Mouse (Mus musculus): ENCODE data around the gene Hist1h1a. TPM values are rescaled to one million over a fixed set of nuclear protein-coding genes. Genes with fewer than 3 reads are reported as not detected.
A peak's percentile ranks its signal among the peaks of the same experiment; 100 is the strongest.

The Hist1h1a gene
- polyA plus RNA-seq, 1 experiment, result 3.3 TPM

DNA sequence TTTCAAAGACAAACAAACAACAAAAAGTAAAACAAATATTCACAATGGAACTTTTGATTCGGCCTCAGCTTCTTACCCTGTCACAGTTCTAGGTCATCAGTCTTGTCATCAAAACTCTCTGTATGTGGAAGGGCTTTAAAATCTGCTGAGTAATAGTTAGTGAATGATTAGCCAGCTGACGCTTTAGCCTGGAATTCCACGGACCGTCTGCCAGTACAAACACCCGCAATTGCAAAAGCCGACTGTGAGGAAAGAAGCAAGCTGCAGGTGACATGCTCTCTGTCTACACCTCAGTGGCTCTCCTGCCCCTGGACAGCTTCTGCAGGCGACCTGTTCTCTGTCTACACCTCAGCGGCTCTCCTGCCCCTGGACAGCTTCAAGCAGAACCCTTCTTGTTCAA lies 33.0 kb upstream of the Hist1h1a start:
- Histone ChIP-seq H3K9me3 (no peaks in the 10 kb centered on the region), H3K4me3 (replicated peaks) (no peak overlapping the region), H3K27me3 (replicated peaks) (no peaks in the 10 kb centered on the region), H3K4me1 (peaks cover 19% of the 10 kb centered on the region), H3K36me3 (replicated peaks; ENCODE audit: low read length) (no peaks in the 10 kb centered on the region)
- no peak for TF ChIP-seq GATA1 (IDR thresholded peaks at IDR 0.05; ENCODE audit: borderline replicate concordance, low read length)
- TF ChIP-seq FLI1 (IDR thresholded peaks at IDR 0.05; ENCODE audit: low read length), result no peak

GRCm38 (mm10) chr13:23732156-23732804 lies 31.2 kb upstream of the Hist1h1a start:
- no peak overlapping the region for H3K4me3 ChIP-seq (replicated peaks)
- TF ChIP-seq GATA1 (IDR thresholded peaks at IDR 0.05; ENCODE audit: borderline replicate concordance, low read length) (no peak), FLI1 (IDR thresholded peaks at IDR 0.05; ENCODE audit: low read length) (no peak)
- H3K36me3 ChIP-seq (replicated peaks; ENCODE audit: low read length), result no peaks in the 10 kb centered on the region
- H3K4me1 ChIP-seq, result peaks cover 19% of the 10 kb centered on the region
- H3K27me3 ChIP-seq (replicated peaks), result no peaks in the 10 kb centered on the region
- no peaks in the 10 kb centered on the region for H3K9me3 ChIP-seq

DNA sequence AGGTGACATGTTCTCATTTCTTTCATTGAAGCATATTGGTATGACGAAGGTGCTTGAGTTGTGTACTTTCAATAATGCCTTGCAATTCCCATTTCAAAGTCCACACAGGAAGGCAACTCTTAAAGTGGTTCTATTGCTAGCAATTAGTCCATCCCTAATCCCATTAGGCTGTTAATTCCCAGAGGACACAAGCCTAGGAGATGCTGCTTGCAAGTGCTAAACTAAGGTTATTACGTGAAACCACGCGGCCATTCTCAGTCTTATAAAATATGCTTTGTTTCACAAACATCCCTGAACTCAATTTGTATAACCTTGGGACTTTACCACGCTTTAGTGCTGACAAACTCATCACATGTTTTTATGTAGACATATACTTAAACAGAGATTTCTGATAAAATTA lies 26.4 kb upstream of the Hist1h1a start:
- Histone ChIP-seq H3K36me3 (replicated peaks; ENCODE audit: low read length) (no peaks in the 10 kb centered on the region), H3K4me3 (replicated peaks) (no peak overlapping the region), H3K27me3 (replicated peaks) (no peaks in the 10 kb centered on the region), H3K4me1 (peaks cover 20% of the 10 kb centered on the region), H3K9me3 (no peaks in the 10 kb centered on the region)
- TF ChIP-seq GATA1 (IDR thresholded peaks at IDR 0.05; ENCODE audit: borderline replicate concordance, low read length), result no peak
- no peak for TF ChIP-seq FLI1 (IDR thresholded peaks at IDR 0.05; ENCODE audit: low read length)

GRCm38 (mm10) chr13:23738041-23738440 lies 25.4 kb upstream of the Hist1h1a start:
- peaks cover 23% of the 10 kb centered on the region for H3K4me1 ChIP-seq
- peak overlapping the region; percentile 95 for H3K4me3 ChIP-seq (replicated peaks)
- no peaks in the 10 kb centered on the region for H3K27me3 ChIP-seq (replicated peaks)
- H3K36me3 ChIP-seq (replicated peaks; ENCODE audit: low read length), result no peaks in the 10 kb centered on the region
- TF ChIP-seq FLI1 (IDR thresholded peaks at IDR 0.05; ENCODE audit: low read length) (no peak), GATA1 (IDR thresholded peaks at IDR 0.05; ENCODE audit: borderline replicate concordance, low read length) (no peak)
- H3K9me3 ChIP-seq, result no peaks in the 10 kb centered on the region

DNA sequence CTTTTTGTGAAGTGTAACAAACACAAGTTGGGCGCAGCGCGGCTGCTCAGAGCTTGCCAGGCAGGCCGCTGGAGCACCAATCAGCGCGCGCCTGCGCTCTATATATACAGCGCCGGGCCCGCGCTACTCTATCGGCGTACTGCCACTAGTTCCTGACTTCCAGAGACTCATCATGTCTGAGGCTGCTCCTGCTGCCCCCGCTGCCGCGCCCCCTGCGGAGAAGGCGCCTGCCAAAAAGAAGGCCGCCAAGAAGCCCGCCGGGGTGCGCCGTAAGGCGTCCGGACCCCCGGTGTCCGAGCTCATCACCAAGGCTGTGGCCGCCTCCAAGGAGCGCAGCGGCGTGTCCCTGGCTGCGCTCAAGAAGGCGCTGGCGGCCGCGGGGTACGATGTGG lies 24.8 kb upstream of the Hist1h1a start, which contains the start of gene Hist1h1c:
TSS of gene Hist1h1c (plus strand) at position 132 of the 392 bp plus-strand sequence.
- no peaks in the 10 kb centered on the region for H3K36me3 ChIP-seq (replicated peaks; ENCODE audit: low read length)
- no peaks in the 10 kb centered on the region for H3K9me3 ChIP-seq
- no peak for TF ChIP-seq FLI1 (IDR thresholded peaks at IDR 0.05; ENCODE audit: low read length)
- no peak for TF ChIP-seq GATA1 (IDR thresholded peaks at IDR 0.05; ENCODE audit: borderline replicate concordance, low read length)
- H3K4me1 ChIP-seq, result peaks cover 25% of the 10 kb centered on the region
- H3K4me3 ChIP-seq (replicated peaks), result peak within 1 kb of the TSS; percentile 95
- H3K27me3 ChIP-seq (replicated peaks), result no peaks in the 10 kb centered on the region

DNA sequence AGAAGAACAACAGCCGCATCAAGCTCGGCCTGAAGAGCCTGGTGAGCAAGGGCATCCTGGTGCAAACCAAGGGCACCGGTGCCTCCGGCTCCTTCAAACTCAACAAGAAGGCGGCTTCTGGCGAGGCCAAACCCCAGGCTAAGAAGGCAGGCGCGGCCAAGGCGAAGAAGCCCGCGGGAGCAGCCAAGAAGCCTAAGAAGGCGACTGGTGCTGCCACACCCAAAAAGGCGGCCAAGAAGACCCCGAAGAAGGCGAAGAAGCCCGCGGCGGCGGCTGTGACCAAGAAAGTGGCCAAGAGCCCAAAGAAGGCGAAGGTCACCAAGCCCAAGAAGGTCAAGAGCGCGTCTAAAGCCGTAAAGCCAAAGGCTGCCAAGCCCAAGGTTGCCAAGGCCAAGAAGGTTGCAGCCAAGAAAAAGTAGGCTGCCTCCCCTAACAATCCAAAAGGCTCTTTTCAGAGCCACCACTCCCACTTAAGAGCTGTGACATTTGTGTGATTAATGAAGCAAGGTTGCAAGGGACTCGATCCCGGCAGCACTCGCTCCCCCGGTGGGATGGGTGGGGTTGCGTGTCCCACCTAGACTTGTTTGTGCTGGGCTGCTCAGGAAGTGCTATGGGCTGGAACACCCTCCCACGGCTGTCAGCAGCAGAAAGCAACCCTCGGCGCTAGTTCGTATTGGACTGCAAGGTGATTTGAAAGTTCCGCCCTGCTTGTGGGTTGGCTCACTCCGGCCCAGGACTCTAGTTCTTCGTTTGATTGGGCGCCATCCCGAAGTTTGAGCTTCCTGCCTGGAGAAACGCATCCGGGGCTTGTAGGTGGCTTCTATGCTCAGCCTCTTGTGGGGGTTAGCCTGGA lies 24.2 kb upstream of the Hist1h1a start:
- Histone ChIP-seq H3K27me3 (replicated peaks) (no peaks in the 10 kb centered on the region), H3K36me3 (replicated peaks; ENCODE audit: low read length) (no peaks in the 10 kb centered on the region), H3K9me3 (no peaks in the 10 kb centered on the region), H3K4me1 (peaks cover 30% of the 10 kb centered on the region), H3K4me3 (replicated peaks) (peak overlapping the region; percentile 95)
- TF ChIP-seq FLI1 (IDR thresholded peaks at IDR 0.05; ENCODE audit: low read length), result no peak
- no peak for TF ChIP-seq GATA1 (IDR thresholded peaks at IDR 0.05; ENCODE audit: borderline replicate concordance, low read length)

DNA sequence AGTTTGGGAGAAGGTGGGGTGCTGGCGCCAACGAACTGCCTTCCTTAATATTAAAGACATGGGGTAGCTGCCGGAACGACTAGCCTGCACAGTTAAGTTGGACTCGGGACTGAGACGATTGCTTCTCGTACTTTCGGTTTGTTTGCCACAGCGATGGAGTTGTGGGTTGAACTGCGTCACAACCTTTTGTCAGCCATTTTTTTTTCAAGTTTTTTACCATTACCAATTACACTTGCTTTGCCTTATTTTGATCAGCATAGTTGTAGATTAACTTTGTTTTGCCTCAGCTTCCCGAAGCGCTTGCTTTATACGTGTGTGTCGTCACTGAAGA lies 23.6 kb upstream of the Hist1h1a start:
- H3K27me3 ChIP-seq (replicated peaks), result no peaks in the 10 kb centered on the region
- no peaks in the 10 kb centered on the region for H3K36me3 ChIP-seq (replicated peaks; ENCODE audit: low read length)
- TF ChIP-seq GATA1 (IDR thresholded peaks at IDR 0.05; ENCODE audit: borderline replicate concordance, low read length), result no peak
- no peak for TF ChIP-seq FLI1 (IDR thresholded peaks at IDR 0.05; ENCODE audit: low read length)
- H3K9me3 ChIP-seq, result no peaks in the 10 kb centered on the region
- H3K4me1 ChIP-seq, result peaks cover 35% of the 10 kb centered on the region
- H3K4me3 ChIP-seq (replicated peaks), result peak overlapping the region; percentile 95

GRCm38 (mm10) chr13:23740256-23740840 lies 23.1 kb upstream of the Hist1h1a start:
- TF ChIP-seq GATA1 (IDR thresholded peaks at IDR 0.05; ENCODE audit: borderline replicate concordance, low read length), result no peak
- TF ChIP-seq FLI1 (IDR thresholded peaks at IDR 0.05; ENCODE audit: low read length), result no peak
- H3K4me1 ChIP-seq, result peaks cover 35% of the 10 kb centered on the region
- peak overlapping the region; percentile 95 for H3K4me3 ChIP-seq (replicated peaks)
- H3K36me3 ChIP-seq (replicated peaks; ENCODE audit: low read length), result no peaks in the 10 kb centered on the region
- no peaks in the 10 kb centered on the region for H3K27me3 ChIP-seq (replicated peaks)
- H3K9me3 ChIP-seq, result no peaks in the 10 kb centered on the region

DNA sequence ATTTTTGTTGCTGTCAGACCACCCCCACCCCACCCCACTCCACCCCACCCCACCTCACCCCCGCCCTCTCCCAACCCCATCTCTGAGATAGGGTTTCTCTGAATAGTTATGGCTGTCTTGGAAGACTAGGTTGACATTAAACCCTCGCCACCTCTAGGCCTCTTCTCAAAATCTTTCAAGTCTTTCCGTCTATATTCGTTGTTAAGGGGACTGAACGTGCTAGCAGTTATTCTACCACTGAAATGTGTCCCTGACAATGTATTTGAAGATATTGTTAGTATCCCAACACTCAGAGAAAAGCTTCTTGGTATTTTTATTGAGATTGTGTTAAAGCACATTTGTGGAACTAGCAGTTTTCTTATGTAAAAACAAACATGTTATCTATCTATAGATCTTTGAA lies 22.6 kb upstream of the Hist1h1a start:
- Histone ChIP-seq H3K4me3 (replicated peaks) (peak overlapping the region; percentile 95), H3K9me3 (no peaks in the 10 kb centered on the region), H3K36me3 (replicated peaks; ENCODE audit: low read length) (no peaks in the 10 kb centered on the region)

GRCm38 (mm10) chr13:23742007-23742406 lies 21.5 kb upstream of the Hist1h1a start:
- TF ChIP-seq FLI1 (IDR thresholded peaks at IDR 0.05; ENCODE audit: low read length) (no peak), GATA1 (IDR thresholded peaks at IDR 0.05; ENCODE audit: borderline replicate concordance, low read length) (no peak)
- no peaks in the 10 kb centered on the region for H3K36me3 ChIP-seq (replicated peaks; ENCODE audit: low read length)
- peak overlapping the region; percentile 14 for H3K4me3 ChIP-seq (replicated peaks)
- no peaks in the 10 kb centered on the region for H3K27me3 ChIP-seq (replicated peaks)
- H3K9me3 ChIP-seq, result no peaks in the 10 kb centered on the region
- peaks cover 36% of the 10 kb centered on the region for H3K4me1 ChIP-seq

More for the DNA sequence above, 22.6 kb upstream of the Hist1h1a start:
- H3K4me1 ChIP-seq, result peaks cover 35% of the 10 kb centered on the region
- H3K27me3 ChIP-seq (replicated peaks), result no peaks in the 10 kb centered on the region
- TF ChIP-seq FLI1 (IDR thresholded peaks at IDR 0.05; ENCODE audit: low read length), result no peak
- TF ChIP-seq GATA1 (IDR thresholded peaks at IDR 0.05; ENCODE audit: borderline replicate concordance, low read length), result no peak
